Comparison of ENCODE assay signal across 8 mouse cellular contexts in the genomic region with DNA sequence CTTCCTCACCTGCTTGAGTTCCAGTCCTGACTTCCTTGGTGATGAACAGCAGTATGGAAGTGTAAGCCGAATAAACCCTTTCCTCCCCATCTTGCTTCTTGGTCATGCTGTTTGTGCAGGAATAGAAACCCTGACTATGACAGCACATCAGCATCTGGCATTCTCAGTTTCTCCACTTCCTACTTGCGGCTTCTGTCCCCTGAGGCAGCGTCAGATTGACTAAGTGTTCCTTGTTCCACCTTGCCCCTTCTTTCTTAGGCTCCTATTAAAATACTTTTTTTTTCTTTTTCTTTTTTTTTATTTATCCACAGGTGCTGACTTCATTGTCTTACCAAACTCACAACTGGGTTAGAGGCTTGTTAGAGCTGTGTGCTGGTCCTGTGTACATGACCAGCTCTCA.
DNase-seq lines count a peak whose midpoint lies in the region; ATAC-seq and TF ChIP-seq lines count a peak whose summit lies in the region.
"Not testable (repeated sequence)": the region's sequence is repeated elsewhere in the genome, so short reads cannot be mapped to it uniquely, and the experiment has no call there.

No protein-coding gene starts in this region.

- TF ChIP-seq RAD21 in CH12.LX (IDR thresholded peaks at IDR 0.05; ENCODE audit: low read depth, low read length) = not testable (repeated sequence)

- dilution Hi-C loops in CH12.LX (cut with MboI; ENCODE audit: extremely low pct_ligation_motif_present, extremely low pct_unique_long_range_greater_than_20kb, low sequenced_read_pairs) = not testable (repeated sequence)

- peak; percentile 86 for TF ChIP-seq EP300 in CH12.LX (IDR thresholded peaks at IDR 0.05; ENCODE audit: low read length)

- not testable (repeated sequence) for TF ChIP-seq POLR2A in CH12.LX (IDR thresholded peaks at IDR 0.05; ENCODE audit: low read depth, low read length)

- H3K27ac ChIP-seq in CH12.LX (ENCODE audit: insufficient read depth, low read depth) = peak overlapping the region; percentile 21; the same call in 1 of the 2 replicates

- H3K4me1 ChIP-seq in CH12.LX (ENCODE audit: control insufficient read depth in 1 of 2, insufficient read depth in 2 of 2) = peaks cover 4 to 25% of the 10 kb centered on the region in 2 experiments; a peak in 3 of 4 replicates

- not testable (repeated sequence) for H3K9me3 ChIP-seq in CH12.LX (replicated peaks; ENCODE audit: low read length)

- not testable (repeated sequence) for H3K79me2 ChIP-seq in CH12.LX (replicated peaks; ENCODE audit: control insufficient read depth, extremely low read depth, insufficient read depth, poor library complexity, severe bottlenecking)

- H3K4me2 ChIP-seq in CH12.LX (ENCODE audit: insufficient read depth, low read depth, poor library complexity, severe bottlenecking) = peak overlapping the region; percentile 86

- 0 out of 2 replicates have a peak, but pooled peaks have one; percentile 45 for ATAC-seq in common myeloid progenitor, adult 5-6 weeks (replicated peaks; ENCODE audit: low read depth, poor library complexity, severe bottlenecking)
- ATAC-seq in granulocyte monocyte progenitor cell, adult 5-6 weeks (replicated peaks; ENCODE audit: poor library complexity, severe bottlenecking) = peak; percentile 71
- peak; percentile 76 for ATAC-seq in megakaryocyte, adult 5-6 weeks (ENCODE audit: poor library complexity, severe bottlenecking)

- peak; percentile 38 to 41 for DNase-seq in B cell, adult 2 months
- DNase-seq in CH12.LX (ENCODE audit: extremely low read depth) = peak; percentile 86
- peak; percentile 7 for DNase-seq in lung, postnatal 36 days
- peak; percentile 41 to 44 for DNase-seq in spleen, postnatal 36 days (ENCODE audit: low spot score in 2 of 2)
- peak; percentile 42 for DNase-seq in splenic B cell, adult 2 months (ENCODE audit: low read depth, low spot score)

- H3K36me3 ChIP-seq in CH12.LX (replicated peaks in 1 of 2; ENCODE audit: control insufficient read depth in 1 of 2, insufficient read depth in 1 of 2, low read length in 1 of 2); splenic B cell, adult 2 months (ENCODE audit: control insufficient read depth, insufficient read depth, low read length, poor library complexity, severe bottlenecking): not testable (repeated sequence)

- peak overlapping the region in 1 of 3 experiments; percentile 15 for H3K4me3 ChIP-seq in CH12.LX (replicated peaks in 1 of 3; ENCODE audit: low read depth in 2 of 3, low read length in 2 of 3, poor library complexity in 1 of 3)

- in situ Hi-C loops in CH12.LX (cut with MboI; ENCODE audit: low pct_ligation_motif_present, low pct_unique_long_range_greater_than_20kb, low sequenced_read_pairs) = not testable (repeated sequence)

- not testable (repeated sequence) for TF ChIP-seq CTCF in CH12.LX (conservative IDR thresholded peaks at IDR 0.05 in 1 of 2, IDR thresholded peaks at IDR 0.05 in 1 of 2; ENCODE audit: low read depth in 2 of 2, low read length in 2 of 2)

- H3K27me3 ChIP-seq in CH12.LX (replicated peaks); splenic B cell, adult 2 months (ENCODE audit: control insufficient read depth, insufficient read depth, low read length, poor library complexity, severe bottlenecking): not testable (repeated sequence)

- not testable (repeated sequence) for H3K9ac ChIP-seq in CH12.LX (ENCODE audit: insufficient read depth, low read depth)

TF ChIP-seq in CH12.LX, 34 proteins besides CTCF, POLR2A, EP300 and RAD21:
- TF ChIP-seq IRF4 (IDR thresholded peaks at IDR 0.05; ENCODE audit: low read depth, low read length) (peak; percentile 82), MAFK (IDR thresholded peaks at IDR 0.05; ENCODE audit: insufficient replicate concordance, low read length) (0 out of 2 replicates have a peak, but pooled peaks have one; percentile 27), BHLHE40 (IDR thresholded peaks at IDR 0.05; ENCODE audit: low read depth, low read length) (peak; percentile 54; the same call in 1 of the 2 replicates), CHD2 (IDR thresholded peaks at IDR 0.05; ENCODE audit: low read length) (0 out of 2 replicates have a peak, but pooled peaks have one; percentile 14), ELF1 (IDR thresholded peaks at IDR 0.05; ENCODE audit: low read depth, low read length) (peak; percentile 67), ETS1 (conservative IDR thresholded peaks at IDR 0.05; ENCODE audit: low read depth, low read length) (peak; percentile 60; the same call in 1 of the 2 replicates), ZNF384 (IDR thresholded peaks at IDR 0.05; ENCODE audit: low read depth, low read length) (peak; percentile 81), MEF2A (IDR thresholded peaks at IDR 0.05; ENCODE audit: borderline replicate concordance, low read depth, low read length) (peak; percentile 73; the same call in 1 of the 2 replicates), TCF12 (IDR thresholded peaks at IDR 0.05; ENCODE audit: low read depth, low read length) (peak; percentile 67; the same call in 1 of the 2 replicates), JUND (conservative IDR thresholded peaks at IDR 0.05; ENCODE audit: low read depth, low read length) (0 out of 2 replicates have a peak, but pooled peaks have one; percentile 41)

Comparison
In these comparisons a context has a peak if more than half of its experiments do, and no peak if none do; other contexts are left out.
1. DNase-seq: peak in every context shown above with its lines; median percentile 86 in CH12.LX; 42 in spleen, postnatal 36 days; 42 in splenic B cell, adult 2 months; 40 in B cell, adult 2 months; 7 in lung, postnatal 36 days.